Mouse (Mus musculus): ENCODE measurements around the gene Rasgrp2.

- no peak for TF ChIP-seq CTCF (IDR thresholded peaks at IDR 0.05; ENCODE audit: control insufficient read depth, insufficient read depth, low read length)
- no peak for TF ChIP-seq POLR2A (IDR thresholded peaks at IDR 0.05; ENCODE audit: borderline replicate concordance, control insufficient read depth, low read depth, low read length)
Measured at GRCm38 (mm10) chr19:6401951-6402350, 2.8 kb downstream of the Rasgrp2 start.

Data from bone marrow, adult 2 months (tissue).